Mouse (Mus musculus) ES-E14 (cell line): ENCODE measurements around the gene Gm826.

Experiments
- HCFC1 ChIP-seq: IDR thresholded peaks from 2 replicates; pipeline ENCODE4 v1.6.1; 2012; ENCODE audit warnings: low read length, inconsistent platforms, borderline replicate concordance; ENCODE audit not compliant: insufficient read depth
- MAFK ChIP-seq: IDR thresholded peaks from 2 replicates; pipeline ENCODE4 v1.6.1; 2014; ENCODE audit warnings: mild to moderate bottlenecking, low read depth, low read length, inconsistent platforms; ENCODE audit not compliant: insufficient read depth
- ZC3H11A ChIP-seq: IDR thresholded peaks from 2 replicates; pipeline ENCODE4 v1.6.1; 2012; ENCODE audit warnings: low read depth, mild to moderate bottlenecking, inconsistent platforms, low read length, borderline replicate concordance
- ZNF384 ChIP-seq: IDR thresholded peaks from 2 replicates; pipeline ENCODE4 v1.6.1; 2012; ENCODE audit warnings: low read depth, low read length, inconsistent platforms

DNA sequence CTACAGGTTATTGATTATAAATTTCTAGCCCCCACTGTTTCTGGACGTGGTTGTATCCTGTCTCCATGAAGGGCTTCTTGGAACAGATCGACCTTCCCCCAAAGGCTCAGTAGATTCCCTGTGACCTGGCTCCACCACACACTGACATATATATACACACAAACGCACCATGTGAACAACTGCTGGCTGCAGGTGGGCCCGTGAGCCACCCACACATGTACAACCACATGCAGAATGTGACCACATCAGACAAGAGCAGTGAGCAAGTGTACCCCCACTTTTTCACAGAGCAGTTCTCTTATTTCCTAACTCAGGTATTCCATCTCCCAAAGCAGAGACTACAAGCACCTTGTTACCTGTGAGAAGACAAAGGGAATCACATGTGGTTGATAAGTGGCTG lies 6.2 kb downstream of the Gm826 start:
- TF ChIP-seq ZC3H11A (no peak), ZNF384 (no peak), MAFK (no peak), HCFC1 (no peak)
